Mouse (Mus musculus) megakaryocyte, embryonic 14.5 days (primary cell): ENCODE measurements around the gene March2. TPM values are rescaled to one million over a fixed set of nuclear protein-coding genes. Genes with fewer than 3 reads are reported as not detected.

Experiments used
- H3K27me3 ChIP-seq: replicated peaks from 2 replicates; pipeline ENCODE3; 2012; ENCODE audit warnings: inconsistent platforms
- H3K36me3 ChIP-seq: replicated peaks from 2 replicates; pipeline ENCODE3; 2012; ENCODE audit warnings: low read length, inconsistent platforms, mixed read lengths
- H3K4me1 ChIP-seq: 2 replicates; pipeline ENCODE4 v1.6.1; 2012; ENCODE audit warnings: inconsistent platforms
- H3K4me3 ChIP-seq: replicated peaks from 2 replicates; pipeline ENCODE3; 2012; ENCODE audit warnings: moderate library complexity, mild to moderate bottlenecking, inconsistent platforms
- H3K9me3 ChIP-seq: 2 replicates; pipeline ENCODE4 v1.6.1; 2012; ENCODE audit warnings: inconsistent platforms
- FLI1 ChIP-seq: IDR thresholded peaks from 2 replicates; pipeline ENCODE4 v1.6.1; 2012; ENCODE audit warnings: low read length, inconsistent platforms, mixed read lengths
- GATA1 ChIP-seq: IDR thresholded peaks from 3 replicates; pipeline ENCODE4 v1.6.1; 2012; ENCODE audit warnings: mixed read lengths, low read length, inconsistent platforms, borderline replicate concordance
- polyA plus RNA-seq: library from polyadenylated mRNA; stranded (reverse); fragments of >175 nt; gene quantifications from 2 replicates; pipeline ENCODE4 v1.2.3, GENCODE M21; 2012; ENCODE audit warnings: low replicate concordance; ENCODE audit not compliant: insufficient read depth

March2 gene
- polyA plus RNA-seq, 1 experiment: 126 TPM

DNA sequence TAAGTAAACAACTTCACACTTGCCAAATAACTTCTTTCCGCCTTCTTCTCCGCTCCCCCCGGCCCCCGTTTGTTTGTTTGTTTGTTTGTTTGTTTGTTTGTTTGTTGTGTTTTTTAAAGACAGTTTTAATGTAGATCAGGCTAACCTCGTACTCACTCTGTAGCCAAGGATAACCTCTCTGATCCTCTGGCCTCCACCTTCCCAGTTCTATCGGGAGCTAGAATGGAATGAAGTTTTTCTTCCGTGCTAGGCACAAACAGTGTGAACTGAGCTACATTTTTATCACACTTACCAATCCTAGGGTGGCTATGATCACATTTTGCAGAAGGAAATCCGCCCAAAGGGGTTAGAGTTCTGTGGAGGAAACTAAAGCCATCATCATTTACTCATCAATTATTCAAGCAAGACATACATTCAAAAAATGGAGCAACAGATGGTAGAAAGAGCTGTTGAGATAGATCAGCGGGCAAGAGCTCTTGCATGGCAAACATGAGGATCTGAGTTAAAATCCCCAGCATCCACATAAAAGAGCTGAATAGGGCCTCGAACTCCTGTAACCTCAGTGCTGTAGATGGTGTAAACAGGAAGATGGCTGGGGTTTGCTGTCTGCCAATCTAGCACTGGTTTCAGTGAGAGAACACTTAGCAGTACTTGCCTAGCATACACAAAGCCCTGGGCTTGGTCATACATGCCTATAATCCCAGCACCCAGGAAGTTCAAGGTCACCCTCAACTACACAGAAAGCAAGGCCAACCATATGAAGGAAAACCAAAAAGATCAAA, 665 bp upstream of the March2 start:
- TF ChIP-seq FLI1: no peak
- no peak for TF ChIP-seq GATA1
- no peaks in the 10 kb centered on the region for H3K27me3 ChIP-seq
- H3K4me1 ChIP-seq: peaks cover 46% of the 10 kb centered on the region
- H3K9me3 ChIP-seq: no peaks in the 10 kb centered on the region
- peak overlapping the region; percentile 95 for H3K4me3 ChIP-seq
- peaks cover 32% of the 10 kb centered on the region for H3K36me3 ChIP-seq

DNA sequence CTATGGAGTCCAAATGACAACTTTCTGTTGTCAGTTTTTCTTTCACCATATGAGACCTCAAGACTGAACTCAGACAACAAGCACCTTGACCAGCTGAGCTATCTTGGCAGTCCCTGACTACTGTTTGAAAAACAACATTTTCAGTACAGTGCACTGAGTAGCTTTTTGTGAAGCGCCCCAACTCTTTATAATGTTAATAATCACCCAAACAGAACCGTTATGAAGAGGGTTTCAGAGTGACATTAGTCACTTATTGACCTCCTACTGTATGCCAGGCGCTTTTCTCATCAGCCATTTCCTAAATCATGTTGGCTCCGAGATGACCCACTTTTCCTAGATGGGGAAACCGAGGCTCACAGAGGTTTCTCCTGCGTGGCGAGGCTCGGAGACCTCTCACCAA, 488 bp downstream of the March2 start:
- H3K36me3 ChIP-seq: peaks cover 39% of the 10 kb centered on the region
- TF ChIP-seq FLI1: no peak
- no peak for TF ChIP-seq GATA1
- no peaks in the 10 kb centered on the region for H3K27me3 ChIP-seq
- H3K9me3 ChIP-seq: no peaks in the 10 kb centered on the region
- peak overlapping the region; percentile 95 for H3K4me3 ChIP-seq
- peaks cover 55% of the 10 kb centered on the region for H3K4me1 ChIP-seq

- peak overlapping the region; percentile 91 for H3K4me3 ChIP-seq
Observed at GRCm38 (mm10) chr17:33717246-33717645, 1.2 kb downstream of the March2 start.

DNA sequence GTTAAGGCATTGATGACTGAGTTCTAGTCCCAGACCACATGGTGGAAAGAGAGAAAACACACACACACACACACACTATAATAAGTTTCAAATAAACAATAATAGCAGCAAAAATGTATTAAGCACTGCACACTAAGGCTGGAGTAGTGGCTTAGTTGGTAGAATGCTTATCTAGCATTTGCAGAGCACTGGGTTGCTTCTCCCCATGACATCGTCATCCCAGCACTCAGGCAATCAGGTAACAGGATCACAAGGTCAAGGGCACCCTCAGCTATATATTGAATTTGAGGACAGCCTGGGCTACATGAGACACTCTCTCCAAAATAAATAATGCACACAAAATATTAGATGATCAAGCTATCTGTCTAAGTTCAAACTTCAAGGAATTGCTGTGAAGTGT, 3.7 kb downstream of the March2 start:
- no peak for TF ChIP-seq FLI1
- no peak for TF ChIP-seq GATA1
- Histone ChIP-seq H3K9me3 (peaks cover 6% of the 10 kb centered on the region; the same call in 1 of the 2 replicates), H3K4me3 (peak overlapping the region; percentile 84), H3K27me3 (no peaks in the 10 kb centered on the region), H3K36me3 (peaks cover 71% of the 10 kb centered on the region), H3K4me1 (peaks cover 81% of the 10 kb centered on the region)

More at GRCm38 (mm10) chr17:33717246-33717645, 1.2 kb downstream of the March2 start:
- H3K9me3 ChIP-seq: no peaks in the 10 kb centered on the region
- peaks cover 63% of the 10 kb centered on the region for H3K4me1 ChIP-seq
- H3K36me3 ChIP-seq: peaks cover 46% of the 10 kb centered on the region
- H3K27me3 ChIP-seq: no peaks in the 10 kb centered on the region
- TF ChIP-seq GATA1 (no peak), FLI1 (no peak)

GRCm38 (mm10) chr17:33713271-33713670, 5.2 kb downstream of the March2 start:
- H3K36me3 ChIP-seq: peaks cover 86% of the 10 kb centered on the region
- H3K4me1 ChIP-seq: peaks cover 80% of the 10 kb centered on the region

GRCm38 (mm10) chr17:33709834-33710233, 8.6 kb downstream of the March2 start:
- Histone ChIP-seq H3K36me3 (peaks cover 93% of the 10 kb centered on the region), H3K4me3 (no peak overlapping the region), H3K27me3 (no peaks in the 10 kb centered on the region), H3K9me3 (peaks cover 6% of the 10 kb centered on the region; the same call in 1 of the 2 replicates), H3K4me1 (peaks cover 74% of the 10 kb centered on the region)
- no peak for TF ChIP-seq FLI1
- TF ChIP-seq GATA1: no peak

More at GRCm38 (mm10) chr17:33713271-33713670, 5.2 kb downstream of the March2 start:
- peaks cover 6% of the 10 kb centered on the region; the same call in 1 of the 2 replicates for H3K9me3 ChIP-seq
- TF ChIP-seq GATA1 (peak; percentile 87; the same call in 2 of the 3 replicates), FLI1 (no peak)
- H3K27me3 ChIP-seq: no peaks in the 10 kb centered on the region
- H3K4me3 ChIP-seq: peak overlapping the region; percentile 84

GRCm38 (mm10) chr17:33703091-33703490, 15.4 kb downstream of the March2 start:
- H3K4me1 ChIP-seq: peaks cover 23% of the 10 kb centered on the region
- no peak for TF ChIP-seq FLI1
- TF ChIP-seq GATA1: no peak
- H3K36me3 ChIP-seq: peaks cover 93% of the 10 kb centered on the region
- H3K27me3 ChIP-seq: no peaks in the 10 kb centered on the region
- no peak overlapping the region for H3K4me3 ChIP-seq
- H3K9me3 ChIP-seq: no peaks in the 10 kb centered on the region

- Histone ChIP-seq H3K27me3 (no peaks in the 10 kb centered on the region), H3K36me3 (peaks cover 95% of the 10 kb centered on the region), H3K4me1 (peaks cover 16% of the 10 kb centered on the region), H3K9me3 (no peaks in the 10 kb centered on the region), H3K4me3 (no peak overlapping the region)
- TF ChIP-seq FLI1 (no peak), GATA1 (no peak)
Observed at GRCm38 (mm10) chr17:33702178-33702577, 16.3 kb downstream of the March2 start.

- Histone ChIP-seq H3K27me3 (no peaks in the 10 kb centered on the region), H3K9me3 (no peaks in the 10 kb centered on the region), H3K4me3 (no peak overlapping the region), H3K4me1 (peaks cover 4% of the 10 kb centered on the region; the same call in 1 of the 2 replicates), H3K36me3 (peaks cover 99% of the 10 kb centered on the region)
- no peak for TF ChIP-seq GATA1
- no peak for TF ChIP-seq FLI1
Observed at GRCm38 (mm10) chr17:33695471-33695870, 23.0 kb downstream of the March2 start.

- Histone ChIP-seq H3K4me3 (peak within 1 kb of the TSS; percentile 93), H3K4me1 (peaks cover 40% of the 10 kb centered on the region), H3K27me3 (no peaks in the 10 kb centered on the region), H3K36me3 (peaks cover 61% of the 10 kb centered on the region), H3K9me3 (no peaks in the 10 kb centered on the region)
- no peak for TF ChIP-seq FLI1
- no peak for TF ChIP-seq GATA1
Observed at GRCm38 (mm10) chr17:33686760-33687159, 31.7 kb downstream of the March2 start, which contains the start of gene Hnrnpm. Hnrnpm (minus strand) TSS chr17:33686860.
